14 mouse cellular contexts compared by ENCODE assay signal in genomic region chr10:28898351-28898750, GRCm38 (mm10).
DNase-seq lines count a peak whose midpoint lies in the region; ATAC-seq and TF ChIP-seq lines count a peak whose summit lies in the region.
"Had no signal": no experiment of that assay in that cellular context is flagged by ENCODE, and none has a peak within 500 bp of the region (broad histone marks: within the 10 kb centered on the region; RNA-seq: fewer than 3 reads in every experiment).

No protein-coding gene starts in this region.

- DNase-seq in hindbrain, postnatal 0 days (ENCODE audit: low spot score) = peak; percentile 60
- DNase-seq in 3T3-L1 (ENCODE audit: low read depth, low spot score) = peak; percentile 42
- DNase-seq in 416B (ENCODE audit: low read depth) = peak; percentile 45
- no peak for DNase-seq in cerebellum, postnatal 4 days (ENCODE audit: low spot score in 2 of 2)
- DNase-seq in adrenal gland, postnatal 36 days = no peak
- DNase-seq: cerebellum, postnatal 36 days; layer of hippocampus, adult 9-11 months had no signal

- H3K27ac ChIP-seq in hindbrain, postnatal 0 days = no peak overlapping the region
- no peak overlapping the region for H3K27ac ChIP-seq in hindbrain, embryonic 16.5 days (ENCODE audit: low read depth, low read length)
- H3K27ac ChIP-seq: heart, embryonic 13.5 days; kidney, embryonic 15.5 days; limb, embryonic 15.5 days; midbrain, embryonic 12.5 days; neural tube, embryonic 12.5 days had no signal

- peak; percentile 67 for TF ChIP-seq CTCF in hindbrain, postnatal 0 days (IDR thresholded peaks at IDR 0.05; ENCODE audit: low read depth)

- 62% methylated on average over 1 of the region's 1 CpGs for WGBS in hindbrain, postnatal 0 days
- WGBS in hindbrain, embryonic 16.5 days = 46% methylated on average over 1 of the region's 1 CpGs

- no peak overlapping the region for H3K9ac ChIP-seq in hindbrain, postnatal 0 days (replicated peaks; ENCODE audit: low read length)
- no peak overlapping the region for H3K9ac ChIP-seq in hindbrain, embryonic 16.5 days (ENCODE audit: low read depth, low read length)
- H3K9ac ChIP-seq: heart, embryonic 13.5 days; kidney, embryonic 15.5 days; limb, embryonic 15.5 days; midbrain, embryonic 12.5 days; neural tube, embryonic 12.5 days had no signal

- no peaks in the 10 kb centered on the region for H3K27me3 ChIP-seq in hindbrain, postnatal 0 days (ENCODE audit: insufficient read depth, low read length)
- H3K27me3 ChIP-seq in hindbrain, embryonic 16.5 days (replicated peaks; ENCODE audit: control insufficient read depth, insufficient read depth, low read length) = no peaks in the 10 kb centered on the region
- H3K27me3 ChIP-seq: heart, embryonic 13.5 days; kidney, embryonic 15.5 days; limb, embryonic 15.5 days; midbrain, embryonic 12.5 days; neural tube, embryonic 12.5 days had no signal

- no peaks in the 10 kb centered on the region for H3K9me3 ChIP-seq in hindbrain, postnatal 0 days (ENCODE audit: low read length)
- no peaks in the 10 kb centered on the region for H3K9me3 ChIP-seq in hindbrain, embryonic 16.5 days (ENCODE audit: control insufficient read depth, low read length)
- H3K9me3 ChIP-seq: heart, embryonic 13.5 days; kidney, embryonic 15.5 days; limb, embryonic 15.5 days; midbrain, embryonic 12.5 days; neural tube, embryonic 12.5 days had no signal

- no peak overlapping the region for H3K4me2 ChIP-seq in hindbrain, postnatal 0 days (ENCODE audit: low read depth, low read length)
- no peak overlapping the region for H3K4me2 ChIP-seq in hindbrain, embryonic 16.5 days (ENCODE audit: low read length)
- H3K4me2 ChIP-seq: heart, embryonic 13.5 days; kidney, embryonic 15.5 days; limb, embryonic 15.5 days; midbrain, embryonic 12.5 days; neural tube, embryonic 12.5 days had no signal

- H3K4me1 ChIP-seq in hindbrain, postnatal 0 days (ENCODE audit: insufficient read depth, low read length) = no peaks in the 10 kb centered on the region
- H3K4me1 ChIP-seq in hindbrain, embryonic 16.5 days (ENCODE audit: control insufficient read depth, insufficient read depth, low read depth, low read length) = no peaks in the 10 kb centered on the region
- H3K4me1 ChIP-seq: heart, embryonic 13.5 days; kidney, embryonic 15.5 days; limb, embryonic 15.5 days; midbrain, embryonic 12.5 days; neural tube, embryonic 12.5 days had no signal

- no peak for ATAC-seq in hindbrain, postnatal 0 days
- no peak for ATAC-seq in hindbrain, embryonic 16.5 days
- ATAC-seq in common myeloid progenitor, adult 5-6 weeks (replicated peaks; ENCODE audit: low read depth, poor library complexity, severe bottlenecking) = peak; percentile 78

- H3K4me3 ChIP-seq in hindbrain, postnatal 0 days (ENCODE audit: low read length) = no peak overlapping the region
- H3K4me3 ChIP-seq in hindbrain, embryonic 16.5 days (ENCODE audit: low read length) = no peak overlapping the region
- H3K4me3 ChIP-seq: heart, embryonic 13.5 days; kidney, embryonic 15.5 days; limb, embryonic 15.5 days; midbrain, embryonic 12.5 days; neural tube, embryonic 12.5 days had no signal

- H3K36me3 ChIP-seq in hindbrain, postnatal 0 days (ENCODE audit: insufficient read depth, low read length) = no peaks in the 10 kb centered on the region
- no peaks in the 10 kb centered on the region for H3K36me3 ChIP-seq in hindbrain, embryonic 16.5 days (ENCODE audit: control insufficient read depth, insufficient read depth, low read length)
- H3K36me3 ChIP-seq: heart, embryonic 13.5 days; kidney, embryonic 15.5 days; limb, embryonic 15.5 days; midbrain, embryonic 12.5 days; neural tube, embryonic 12.5 days had no signal

Comparison
In these comparisons a context has a peak if more than half of its experiments do, and no peak if none do; other contexts are left out.
1. DNase-seq: peak in hindbrain, postnatal 0 days (single experiment), 3T3-L1 (single experiment) and 416B (single experiment); none in cerebellum, postnatal 4 days (0 of 2) and adrenal gland, postnatal 36 days (0 of 2).